Mouse (Mus musculus) c-Kit-negative CD71-positive TER-119-positive erythroid progenitor cells, embryonic 14.5 days (primary cell): ENCODE measurements around the gene Lgals2.
"Not testable (repeated sequence)": the region's sequence is repeated elsewhere in the genome, so short reads cannot be mapped to it uniquely, and the experiment has no call there.

Experiments
- DNase-seq: peaks from one replicate; pipeline ENCODE4 v3.0.0-alpha.2; 2013; ENCODE audit warnings: low read depth, low spot score

The Lgals2 gene

GRCm38 (mm10) chr15:78874989-78875388 lies 19.7 kb upstream of the Lgals2 start:
- no peak for DNase-seq

GRCm38 (mm10) chr15:78873803-78874435 lies 18.6 kb upstream of the Lgals2 start:
- DNase-seq: no peak

GRCm38 (mm10) chr15:78872021-78872608 lies 16.8 kb upstream of the Lgals2 start:
- no peak for DNase-seq

- DNase-seq: peak; percentile 44
Observed at GRCm38 (mm10) chr15:78869775-78870174, 14.4 kb upstream of the Lgals2 start.

GRCm38 (mm10) chr15:78868826-78869233 lies 13.5 kb upstream of the Lgals2 start:
- no peak for DNase-seq

- DNase-seq: no peak
Observed at GRCm38 (mm10) chr15:78868398-78868797, 13.1 kb upstream of the Lgals2 start.

GRCm38 (mm10) chr15:78863852-78864253 lies 8.5 kb upstream of the Lgals2 start:
- no peak for DNase-seq

- no peak for DNase-seq
Observed at GRCm38 (mm10) chr15:78863154-78863553, 7.8 kb upstream of the Lgals2 start.

GRCm38 (mm10) chr15:78862280-78862679 lies 7.0 kb upstream of the Lgals2 start:
- DNase-seq: no peak

- DNase-seq: no peak
Observed at GRCm38 (mm10) chr15:78859714-78860113, 4.4 kb upstream of the Lgals2 start.

GRCm38 (mm10) chr15:78859311-78859710 lies 4.0 kb upstream of the Lgals2 start:
- no peak for DNase-seq

- no peak for DNase-seq
Observed at GRCm38 (mm10) chr15:78857009-78857408, 1.7 kb upstream of the Lgals2 start.

- DNase-seq: peak; percentile 90
Observed at GRCm38 (mm10) chr15:78851505-78852153, 3.7 kb downstream of the Lgals2 start.

GRCm38 (mm10) chr15:78850944-78851343 lies 4.4 kb downstream of the Lgals2 start:
- DNase-seq: no peak

- no peak for DNase-seq
Observed at GRCm38 (mm10) chr15:78850059-78850824, 5.1 kb downstream of the Lgals2 start.

GRCm38 (mm10) chr15:78849485-78849884 lies 5.8 kb downstream of the Lgals2 start:
- no peak for DNase-seq

- peak; percentile 66 for DNase-seq
Observed at GRCm38 (mm10) chr15:78848467-78848866, 6.9 kb downstream of the Lgals2 start.

- DNase-seq: not testable (repeated sequence)
Observed at GRCm38 (mm10) chr15:78846805-78847204, 8.5 kb downstream of the Lgals2 start.

- no peak for DNase-seq
Observed at GRCm38 (mm10) chr15:78846352-78846751, 9.0 kb downstream of the Lgals2 start.

GRCm38 (mm10) chr15:78845867-78846266 lies 9.5 kb downstream of the Lgals2 start:
- DNase-seq: no peak

- no peak for DNase-seq
Observed at GRCm38 (mm10) chr15:78845321-78845720, 10.0 kb downstream of the Lgals2 start.

GRCm38 (mm10) chr15:78844791-78845190 lies 10.5 kb downstream of the Lgals2 start:
- no peak for DNase-seq
